Mouse (Mus musculus): ENCODE measurements around the gene Tmem143.

Tmem143 gene

DNA sequence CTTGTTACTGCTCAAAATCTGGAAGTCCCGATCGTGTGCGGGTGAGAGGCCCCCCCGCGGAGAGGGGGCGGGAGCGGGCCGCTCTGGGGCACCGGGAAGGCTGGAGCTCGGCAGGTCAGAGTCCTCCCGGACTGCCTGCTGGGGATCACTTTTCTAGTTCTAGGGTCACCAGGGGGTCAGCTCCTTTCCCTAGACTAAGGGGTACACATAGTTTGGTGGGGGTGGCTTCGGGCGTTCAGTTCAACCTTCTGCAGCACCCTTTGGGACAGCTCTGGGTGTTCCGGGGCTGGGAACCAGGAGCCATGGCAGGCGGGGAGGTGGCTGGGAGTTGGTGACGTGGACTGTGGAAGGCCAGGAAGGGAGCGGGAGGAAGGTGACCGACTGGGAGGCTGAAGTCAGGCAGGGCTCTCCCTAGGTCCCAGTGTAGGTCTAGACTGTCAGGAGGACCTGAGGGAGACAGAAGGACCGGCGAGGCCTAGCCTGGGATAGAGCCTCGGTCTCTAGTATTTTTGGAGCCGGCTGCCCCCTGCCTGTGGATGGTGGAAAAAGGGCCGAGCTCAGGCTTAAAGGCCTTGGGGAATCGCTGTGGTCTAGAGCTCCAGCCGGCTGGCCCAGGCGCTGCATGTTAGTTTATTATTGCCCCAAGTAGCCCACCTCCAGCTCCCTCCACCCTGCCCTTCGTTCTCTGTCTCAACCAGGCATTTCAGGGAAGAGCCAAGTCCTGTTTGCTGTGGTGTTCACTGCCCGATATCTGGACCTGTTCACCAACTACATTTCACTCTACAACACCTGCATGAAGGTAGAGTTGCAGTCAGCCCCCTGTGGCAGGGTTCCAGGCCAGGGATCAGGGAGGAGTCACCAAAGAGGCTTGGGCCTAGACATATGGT lies 23.4 kb upstream of the Tmem143 start:
- CTCF ChIA-PET: interaction anchor here (0.5 to 3.0 kb wide), 55 partner anchors 8 to 921 kb away, joined by 3 to 32 read pairs (median 4); partner anchors contain the start of genes Kcna7 (in 2 of the 4), Syngr4 (in 2 of the 4), Tmem143 (in 2 of the 4) and Abcc8 (in 1 of the 4)
- POLR2A ChIA-PET: interaction anchor here (0.6 to 5.1 kb wide), 87 partner anchors 8 to 1760 kb away, joined by 3 to 68 read pairs (median 4); partner anchors contain the start of genes Cyth2 (in 3 of the 4), Fam83e (in 3 of the 4), Sphk2 (in 3 of the 4) and Syngr4 (in 3 of the 4)

GRCm38 (mm10) chr7:45876895-45877294 lies 19.8 kb upstream of the Tmem143 start:
- ChIA-PET POLR2A (interaction anchor here in 2 of 4 experiments (0.6 to 5.1 kb wide), 6 partner anchors 11 to 363 kb away, joined by 3 to 68 read pairs (median 4); partner anchors contain the start of genes Emp3 (in 1 of the 2), Syngr4 (in 1 of the 2) and Tmem143 (in 1 of the 2)), CTCF (no interaction called here)

GRCm38 (mm10) chr7:45878278-45878677 lies 18.5 kb upstream of the Tmem143 start, which contains the start of gene Grin2d:
Gene Grin2d, minus strand, starts transcription at chr7:45878378.
- POLR2A ChIA-PET: interaction anchor here in 3 of 4 experiments (0.6 to 1.7 kb wide), 9 partner anchors 10 to 320 kb away, joined by 3 to 6 read pairs (median 4); partner anchors contain the start of genes Syngr4 (in 1 of the 3) and Tmem143 (in 1 of the 3)
- CTCF ChIA-PET: interaction anchor here in 2 of 4 experiments (0.6 kb wide), 2 partner anchors 18 to 21 kb away, joined by 4 to 5 read pairs; no protein-coding TSS in a partner anchor

GRCm38 (mm10) chr7:45880531-45880930 lies 16.2 kb upstream of the Tmem143 start:
- ChIA-PET POLR2A (interaction anchor here in 3 of 4 experiments (0.9 to 2.2 kb wide), 8 partner anchors 8 to 163 kb away, joined by 3 to 13 read pairs (median 6); partner anchors contain the start of genes Syngr4 (in 3 of the 3), Tmem143 (in 3 of the 3), Kdelr1 (in 1 of the 3) and Sphk2 (in 1 of the 3)), CTCF (interaction anchor here in 2 of 4 experiments (0.6 to 2.1 kb wide), 4 partner anchors 8 to 206 kb away, joined by 3 to 6 read pairs (median 3); partner anchors contain the start of genes Fam83e (in 1 of the 2), Kdelr1 (in 1 of the 2) and Nomo1 (in 1 of the 2))

- ChIA-PET CTCF (interaction anchor here in 2 of 4 experiments (0.6 to 2.1 kb wide), 4 partner anchors 8 to 207 kb away, joined by 3 to 6 read pairs (median 3); partner anchors contain the start of genes Fam83e (in 1 of the 2), Kdelr1 (in 1 of the 2) and Nomo1 (in 1 of the 2)), POLR2A (interaction anchor here in 3 of 4 experiments (0.7 to 2.0 kb wide), 5 partner anchors 8 to 16 kb away, joined by 3 to 8 read pairs (median 4); partner anchors contain the start of genes Syngr4 (in 3 of the 3), Tmem143 (in 3 of the 3) and Kdelr1 (in 1 of the 3))
Measured at GRCm38 (mm10) chr7:45881011-45881410, 15.7 kb upstream of the Tmem143 start.

GRCm38 (mm10) chr7:45887246-45887645 lies 9.5 kb upstream of the Tmem143 start:
- CTCF ChIA-PET: interaction anchor here in 2 of 4 experiments (0.7 to 1.5 kb wide), 5 partner anchors 13 to 32 kb away, joined by 3 to 4 read pairs (median 3); no protein-coding TSS in a partner anchor
- POLR2A ChIA-PET: interaction anchor here (0.8 to 3.5 kb wide), 12 partner anchors 8 to 126 kb away, joined by 3 to 29 read pairs (median 6); partner anchors contain the start of genes Syngr4 (in 3 of the 4), Tmem143 (in 3 of the 4) and Kdelr1 (in 2 of the 4)

DNA sequence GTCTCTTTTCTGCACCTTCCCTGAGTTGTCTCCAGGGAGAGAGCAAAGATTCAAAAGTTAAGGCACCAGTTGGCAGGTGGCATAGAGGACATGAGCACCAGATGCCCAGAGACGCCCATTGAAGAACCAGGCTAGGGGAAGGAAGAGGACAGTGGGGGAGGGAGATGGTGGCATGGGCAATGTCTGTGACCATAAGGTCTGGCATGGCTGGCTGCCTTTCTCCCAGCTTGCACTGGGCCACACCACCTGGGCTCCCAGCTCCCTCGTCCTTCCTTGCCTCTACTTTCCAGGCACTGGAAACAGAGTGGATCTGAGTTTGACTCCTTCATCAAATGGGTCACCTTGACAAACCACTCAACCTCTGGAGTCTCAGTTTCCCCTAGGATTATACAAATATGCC lies 4.1 kb upstream of the Tmem143 start:
- CTCF ChIA-PET: no interaction called here
- POLR2A ChIA-PET: interaction anchor here in 3 of 4 experiments (0.9 to 3.2 kb wide), 8 partner anchors 9 to 175 kb away, joined by 3 to 20 read pairs (median 4); partner anchors contain the start of genes Cyth2 (in 1 of the 3), Kdelr1 (in 1 of the 3) and Sphk2 (in 1 of the 3)

- ChIA-PET POLR2A (interaction anchor here (0.5 to 4.9 kb wide), 89 partner anchors 8 to 917 kb away, joined by 3 to 68 read pairs (median 5); partner anchors contain the start of genes Kdelr1 (in 3 of the 4), Sphk2 (in 3 of the 4), Cyth2 (in 2 of the 4) and Emp3 (in 2 of the 4)), CTCF (interaction anchor here (0.6 to 2.8 kb wide), 27 partner anchors 17 to 1510 kb away, joined by 3 to 32 read pairs (median 4); partner anchors contain the start of genes Kdelr1 (in 2 of the 4) and Ccdc114 (in 1 of the 4))
Measured at GRCm38 (mm10) chr7:45895931-45896516, 717 bp upstream of the Tmem143 start.

- CTCF ChIA-PET: interaction anchor here (0.8 to 2.8 kb wide), 15 partner anchors 9 to 167 kb away, joined by 3 to 32 read pairs (median 4); partner anchors contain the start of genes Ccdc114 (in 2 of the 4) and Kdelr1 (in 2 of the 4)
- POLR2A ChIA-PET: interaction anchor here (0.5 to 4.9 kb wide), 74 partner anchors 9 to 1621 kb away, joined by 3 to 68 read pairs (median 5); partner anchors contain the start of genes Cyth2 (in 3 of the 4), Fam83e (in 3 of the 4), Kdelr1 (in 3 of the 4) and Sphk2 (in 3 of the 4)
Measured at GRCm38 (mm10) chr7:45897258-45897757, 567 bp downstream of the Tmem143 start.

GRCm38 (mm10) chr7:45898125-45898524 lies 1.4 kb downstream of the Tmem143 start:
- CTCF ChIA-PET: interaction anchor here (0.8 to 2.8 kb wide), 13 partner anchors 9 to 168 kb away, joined by 3 to 32 read pairs (median 4); partner anchors contain the start of genes Kdelr1 (in 2 of the 4) and Ccdc114 (in 1 of the 4)
- POLR2A ChIA-PET: interaction anchor here (0.6 to 4.9 kb wide), 36 partner anchors 8 to 709 kb away, joined by 3 to 68 read pairs (median 6); partner anchors contain the start of genes Kdelr1 (in 3 of the 4), Sphk2 (in 3 of the 4), Cyth2 (in 2 of the 4) and Ccdc114 (in 1 of the 4)

DNA sequence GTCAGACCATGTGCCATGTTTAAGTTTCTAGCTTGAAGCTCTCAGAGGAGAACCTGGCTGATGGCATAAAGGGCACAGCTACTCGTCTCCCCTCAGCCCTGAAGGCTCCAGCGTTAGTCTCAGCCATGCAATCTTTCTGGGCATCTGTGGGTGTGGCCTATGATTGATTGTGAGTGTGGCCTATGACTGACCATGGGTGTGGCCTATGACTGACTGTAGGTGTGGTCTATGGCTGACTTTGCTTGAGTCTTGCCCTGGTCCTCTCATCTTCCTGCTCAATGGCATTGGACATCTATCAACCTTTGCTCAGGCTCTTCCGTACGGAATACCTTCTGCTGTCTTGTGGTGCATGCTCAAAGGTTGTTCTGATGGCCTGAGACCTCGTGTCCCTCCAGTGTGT lies 4.8 kb downstream of the Tmem143 start:
- CTCF ChIA-PET: interaction anchor here in 2 of 4 experiments (0.6 to 1.1 kb wide), 2 partner anchors 15 to 155 kb away, joined by 3 read pairs; no protein-coding TSS in a partner anchor
- POLR2A ChIA-PET: interaction anchor here in 3 of 4 experiments (0.7 to 2.5 kb wide), 7 partner anchors 9 to 137 kb away, joined by 3 to 6 read pairs (median 4); partner anchors contain the start of gene Emp3 (in 1 of the 3)

GRCm38 (mm10) chr7:45902481-45903002 lies 5.8 kb downstream of the Tmem143 start:
- ChIA-PET CTCF (no interaction called here), POLR2A (interaction anchor here in 1 of 4 experiments (1.4 kb wide), 1 partner anchor 19 kb away, joined by 4 read pairs; the partner anchor contains the start of gene Emp3)

DNA sequence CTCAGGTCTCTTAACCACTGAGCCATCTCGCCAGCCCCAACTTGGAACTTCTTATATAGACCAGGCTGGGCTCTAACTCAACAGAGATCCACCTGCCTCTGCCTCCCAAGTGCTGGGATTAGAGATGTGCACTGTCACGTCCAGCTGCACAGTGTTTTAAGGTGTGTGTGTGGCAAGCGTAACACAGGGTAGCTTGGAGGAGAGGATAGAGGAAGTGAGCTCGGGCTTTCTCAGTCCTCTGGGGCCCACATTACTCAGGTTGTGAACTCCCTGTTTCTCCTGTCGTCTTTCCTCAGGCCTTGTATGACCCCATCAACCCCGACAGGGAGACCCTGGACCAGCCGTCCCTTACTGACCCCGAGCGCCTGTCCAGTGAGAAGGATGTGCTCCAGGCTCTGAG lies 9.9 kb downstream of the Tmem143 start:
- POLR2A ChIA-PET: interaction anchor here (0.8 to 1.1 kb wide), 5 partner anchors 8 to 159 kb away, joined by 3 to 4 read pairs (median 3); partner anchors contain the start of genes Syngr4 (in 1 of the 4) and Tmem143 (in 1 of the 4)
- CTCF ChIA-PET: interaction anchor here in 2 of 4 experiments (0.6 to 1.4 kb wide), 2 partner anchors 13 to 74 kb away, joined by 4 read pairs; no protein-coding TSS in a partner anchor

- ChIA-PET POLR2A (interaction anchor here in 3 of 4 experiments (0.8 to 1.5 kb wide), 5 partner anchors 9 to 12 kb away, joined by 3 to 6 read pairs (median 3); partner anchors contain the start of genes Syngr4 (in 2 of the 3) and Tmem143 (in 2 of the 3)), CTCF (interaction anchor here in 1 of 4 experiments (1.5 kb wide), 1 partner anchor 11 kb away, joined by 3 read pairs; no protein-coding TSS in a partner anchor)
Measured at GRCm38 (mm10) chr7:45908384-45908783, 11.6 kb downstream of the Tmem143 start.

- ChIA-PET POLR2A (interaction anchor here in 3 of 4 experiments (0.6 to 1.5 kb wide), 11 partner anchors 9 to 70 kb away, joined by 3 to 8 read pairs (median 4); partner anchors contain the start of genes Syngr4 (in 3 of the 3) and Tmem143 (in 3 of the 3)), CTCF (interaction anchor here in 1 of 4 experiments (1.4 kb wide), 1 partner anchor 37 kb away, joined by 3 read pairs; the partner anchor contains the start of gene Kdelr1)
Measured at GRCm38 (mm10) chr7:45909145-45909544, 12.4 kb downstream of the Tmem143 start.

DNA sequence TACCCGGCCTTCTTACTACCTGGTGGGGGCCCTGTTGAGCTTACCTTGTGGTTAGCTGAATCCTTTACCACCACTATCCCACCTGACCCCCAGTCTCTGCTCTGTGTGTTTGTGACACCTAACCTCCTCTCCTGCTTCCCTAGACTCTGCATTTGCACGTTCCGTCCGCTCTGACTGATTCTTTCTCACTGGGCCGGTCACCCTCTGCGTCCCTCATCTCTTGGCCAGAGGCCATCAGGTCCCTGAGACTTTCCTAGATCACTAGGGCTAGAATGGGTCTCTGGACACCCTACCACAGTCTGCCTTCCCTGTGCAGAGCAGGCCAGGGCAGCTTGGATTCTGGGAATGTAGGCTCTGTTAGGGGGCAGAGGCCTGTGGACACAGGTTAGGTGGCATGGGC lies 17.3 kb downstream of the Tmem143 start:
- CTCF ChIA-PET: no interaction called here
- POLR2A ChIA-PET: interaction anchor here in 2 of 4 experiments (0.6 to 6.8 kb wide), 6 partner anchors 9 to 453 kb away, joined by 3 to 56 read pairs (median 4); partner anchors contain the start of genes Syngr4 (in 1 of the 2) and Tmem143 (in 1 of the 2)
